Mouse (Mus musculus) lung, embryonic 14.5 days (tissue): ENCODE measurements around the gene Hook2. TPM values are rescaled to one million over a fixed set of nuclear protein-coding genes. Genes with fewer than 3 reads are reported as not detected.

Source experiments
- ATAC-seq: fragments of 200-750 bp; cut with Nextera tagmentation; 2 replicates; pipeline ENCODE4 v1.8.0; 2017; ENCODE audit warnings: mild to moderate bottlenecking, moderate TSS enrichment, moderate library complexity; ENCODE audit not compliant: insufficient read depth
- DNase-seq: peaks from one replicate; pipeline ENCODE4 v3.0.0-alpha.2; 2015
- H3K27ac ChIP-seq: fragments of 300-500 bp; sonication (generic); 2 replicates; pipeline ENCODE4 v1.5.1; 2014; ENCODE audit warnings: low read depth, mild to moderate bottlenecking, moderate library complexity
- H3K27me3 ChIP-seq: fragments of 300-500 bp; sonication (generic); 2 replicates; pipeline ENCODE4 v1.6.1; 2014; ENCODE audit warnings: low read length, control low read depth; ENCODE audit not compliant: insufficient read depth
- H3K36me3 ChIP-seq: fragments of 300-500 bp; sonication (generic); 2 replicates; pipeline ENCODE4 v1.6.1; 2014; ENCODE audit warnings: control low read depth; ENCODE audit not compliant: insufficient read depth
- H3K4me1 ChIP-seq: fragments of 300-500 bp; sonication (generic); 2 replicates; pipeline ENCODE4 v1.6.1; 2014; ENCODE audit warnings: antibody characterized with exemption, control low read depth; ENCODE audit not compliant: insufficient read depth
- H3K4me2 ChIP-seq: fragments of 300-500 bp; sonication (generic); 2 replicates; pipeline ENCODE4 v1.6.1; 2014; ENCODE audit warnings: mild to moderate bottlenecking
- H3K4me3 ChIP-seq: fragments of 300-500 bp; sonication (generic); 2 replicates; pipeline ENCODE4 v1.5.1; 2014; ENCODE audit warnings: low read depth, low read length
- H3K9ac ChIP-seq: fragments of 300-500 bp; sonication (generic); 2 replicates; pipeline ENCODE4 v1.6.1; 2014
- H3K9me3 ChIP-seq: fragments of 300-500 bp; sonication (generic); 2 replicates; pipeline ENCODE4 v1.6.1; 2016; ENCODE audit warnings: low read depth, low read length, control low read depth
- CTCF ChIP-seq: IDR thresholded peaks from 2 replicates; pipeline ENCODE4 v1.5.1; 2016; ENCODE audit warnings: antibody characterized with exemption, low read depth
- WGBS: fragments of 180-500 bp; shearing (Covaris S2); extraction: QIAGEN DNeasy Blood & Tissue Kit; methylation state at CpG from one replicate; pipeline ENCODE4 v1.1.7; 2014; 5-methylcytosine and 5-hydroxymethylcytosine counted together
- polyA plus RNA-seq: library from polyadenylated mRNA; unstranded; fragments of >200 nt; fragmentation: Nextera tagmentation; extraction: Ambion mirVana; gene quantifications from 2 replicates; pipeline ENCODE4 v1.2.1, GENCODE M21; 2014

Gene Hook2
- polyA plus RNA-seq, 1 experiment from 2014 or later, result 18.0 TPM

GRCm38 (mm10) chr8:84966603-84967002 lies 23.8 kb upstream of the Hook2 start:
- Histone ChIP-seq H3K9ac (0 out of 2 replicates have a peak overlapping the region, but pooled peaks have one; percentile 6), H3K27me3 (no peaks in the 10 kb centered on the region), H3K9me3 (no peaks in the 10 kb centered on the region), H3K27ac (peak overlapping the region; percentile 32), H3K36me3 (peaks cover 20% of the 10 kb centered on the region), H3K4me1 (peaks cover 7% of the 10 kb centered on the region), H3K4me3 (no peak overlapping the region), H3K4me2 (peak overlapping the region; percentile 79)
- WGBS, result 19% methylated on average over 3 of the region's 3 CpGs
- ATAC-seq, result 0 out of 2 replicates have a peak, but pooled peaks have one; percentile 2
- no peak for DNase-seq
- no peak for TF ChIP-seq CTCF

- 0 out of 2 replicates have a peak overlapping the region, but pooled peaks have one; percentile 17 for H3K9ac ChIP-seq
- H3K27ac ChIP-seq, result no peak overlapping the region
- DNase-seq (no peak), ATAC-seq (no peak)
- H3K9me3 ChIP-seq, result no peaks in the 10 kb centered on the region
- H3K4me1 ChIP-seq, result peaks cover 7% of the 10 kb centered on the region
- WGBS, result 87% methylated on average over 13 of the region's 13 CpGs
- TF ChIP-seq CTCF, result no peak
- H3K4me3 ChIP-seq, result peak overlapping the region; percentile 67; the same call in 1 of the 2 replicates
- H3K27me3 ChIP-seq, result no peaks in the 10 kb centered on the region
- H3K36me3 ChIP-seq, result peaks cover 31% of the 10 kb centered on the region
- H3K4me2 ChIP-seq, result peak overlapping the region; percentile 95
Observed at GRCm38 (mm10) chr8:84967532-84968304, 22.7 kb upstream of the Hook2 start.

GRCm38 (mm10) chr8:84968650-84969049 lies 21.8 kb upstream of the Hook2 start:
- peak overlapping the region; percentile 67 for H3K4me3 ChIP-seq
- 15% methylated on average over 2 of the region's 2 CpGs for WGBS
- DNase-seq, result peak; percentile 27
- ATAC-seq, result no peak
- no peak for TF ChIP-seq CTCF
- H3K4me2 ChIP-seq, result peak overlapping the region; percentile 95
- peak overlapping the region; percentile 91 for H3K27ac ChIP-seq
- peaks cover 35% of the 10 kb centered on the region for H3K36me3 ChIP-seq
- no peaks in the 10 kb centered on the region for H3K9me3 ChIP-seq
- no peaks in the 10 kb centered on the region for H3K27me3 ChIP-seq
- H3K4me1 ChIP-seq, result peaks cover 7% of the 10 kb centered on the region
- H3K9ac ChIP-seq, result peak overlapping the region; percentile 94

- peak within 1 kb of the TSS; percentile 91 for H3K27ac ChIP-seq
- H3K27me3 ChIP-seq, result no peaks in the 10 kb centered on the region
- no peak for TF ChIP-seq CTCF
- no peaks in the 10 kb centered on the region for H3K9me3 ChIP-seq
- WGBS, result under 1% methylated on average over 56 of the region's 56 CpGs
- peak within 1 kb of the TSS; percentile 67 for H3K4me3 ChIP-seq
- DNase-seq (peak; percentile 87), ATAC-seq (peak; percentile 72)
- peaks cover 7% of the 10 kb centered on the region for H3K4me1 ChIP-seq
- H3K36me3 ChIP-seq, result peaks cover 43% of the 10 kb centered on the region
- H3K4me2 ChIP-seq, result peak within 1 kb of the TSS; percentile 95
- peak within 1 kb of the TSS; percentile 94 for H3K9ac ChIP-seq
Observed at GRCm38 (mm10) chr8:84969241-84970134, 20.9 kb upstream of the Hook2 start, which contains the start of the genes Gm49661, Prdx2 and Rnaseh2a. Gm49661 (minus strand) TSS chr8:84969433. Prdx2 (plus strand) TSS chr8:84969587. Rnaseh2a (minus strand) TSS chr8:84969767.

- 5% methylated on average over 21 of the region's 21 CpGs for WGBS
- peaks cover 7% of the 10 kb centered on the region for H3K4me1 ChIP-seq
- H3K9ac ChIP-seq, result peak overlapping the region; percentile 94
- DNase-seq, result no peak
- H3K27me3 ChIP-seq, result no peaks in the 10 kb centered on the region
- no peak for TF ChIP-seq CTCF
- peaks cover 49% of the 10 kb centered on the region for H3K36me3 ChIP-seq
- no peak for ATAC-seq
- H3K9me3 ChIP-seq, result no peaks in the 10 kb centered on the region
- H3K27ac ChIP-seq, result peak overlapping the region; percentile 91
- H3K4me3 ChIP-seq, result peak overlapping the region; percentile 67
- peak overlapping the region; percentile 95 for H3K4me2 ChIP-seq
Observed at GRCm38 (mm10) chr8:84970135-84970790, 20.1 kb upstream of the Hook2 start.

GRCm38 (mm10) chr8:84970913-84971312 lies 19.5 kb upstream of the Hook2 start:
- TF ChIP-seq CTCF, result no peak
- Histone ChIP-seq H3K4me1 (peaks cover 11% of the 10 kb centered on the region), H3K9ac (peak overlapping the region; percentile 94), H3K4me2 (peak overlapping the region; percentile 95), H3K27ac (peak overlapping the region; percentile 91; the same call in 1 of the 2 replicates), H3K36me3 (peaks cover 49% of the 10 kb centered on the region), H3K27me3 (no peaks in the 10 kb centered on the region), H3K9me3 (no peaks in the 10 kb centered on the region), H3K4me3 (peak overlapping the region; percentile 67)
- DNase-seq (no peak), ATAC-seq (no peak)
- WGBS, result 54% methylated on average over 5 of the region's 5 CpGs
